Mouse (Mus musculus): ENCODE measurements around the gene Trnau1ap. TPM values are rescaled to one million over a fixed set of nuclear protein-coding genes. Genes with fewer than 3 reads are reported as not detected.
A peak's percentile ranks its signal among the peaks of the same experiment; 100 is the strongest.

Trnau1ap gene
- polyA plus RNA-seq, 1 experiment = 29.6 TPM

- Histone ChIP-seq H3K4me3 (ENCODE audit: insufficient read depth, low read length) (no peak overlapping the region), H3K27ac (ENCODE audit: insufficient read depth, low read length) (no peak overlapping the region), H3K4me1 (ENCODE audit: control insufficient read depth, insufficient read depth, low read length) (no peaks in the 10 kb centered on the region; the same call in 1 of the 2 replicates)
- no peak for TF ChIP-seq POLR2A (IDR thresholded peaks at IDR 0.05; ENCODE audit: low read depth, low read length)
- no peak for TF ChIP-seq CTCF (IDR thresholded peaks at IDR 0.05; ENCODE audit: borderline replicate concordance, insufficient read depth, low read length)
These were observed 25.2 kb upstream of the Trnau1ap start for GRCm38 (mm10) chr4:132354571-132354970.

GRCm38 (mm10) chr4:132353481-132353885 is 24.1 kb upstream of the Trnau1ap start, which contains the start of gene Rcc1:
Gene Rcc1, minus strand, starts transcription at chr4:132353605.
- TF ChIP-seq CTCF (IDR thresholded peaks at IDR 0.05; ENCODE audit: borderline replicate concordance, insufficient read depth, low read length) = no peak
- TF ChIP-seq POLR2A (IDR thresholded peaks at IDR 0.05; ENCODE audit: low read depth, low read length) = peak; percentile 100
- peak within 1 kb of the TSS; percentile 86 for H3K27ac ChIP-seq (ENCODE audit: insufficient read depth, low read length)
- H3K4me3 ChIP-seq (ENCODE audit: insufficient read depth, low read length) = peak within 1 kb of the TSS; percentile 94
- no peaks in the 10 kb centered on the region; the same call in 1 of the 2 replicates for H3K4me1 ChIP-seq (ENCODE audit: control insufficient read depth, insufficient read depth, low read length)

GRCm38 (mm10) chr4:132352739-132353138 is 23.4 kb upstream of the Trnau1ap start:
- no peaks in the 10 kb centered on the region; the same call in 1 of the 2 replicates for H3K4me1 ChIP-seq (ENCODE audit: control insufficient read depth, insufficient read depth, low read length)
- H3K4me3 ChIP-seq (ENCODE audit: insufficient read depth, low read length) = peak overlapping the region; percentile 94
- no peak for TF ChIP-seq CTCF (IDR thresholded peaks at IDR 0.05; ENCODE audit: borderline replicate concordance, insufficient read depth, low read length)
- TF ChIP-seq POLR2A (IDR thresholded peaks at IDR 0.05; ENCODE audit: low read depth, low read length) = no peak
- peak overlapping the region; percentile 86 for H3K27ac ChIP-seq (ENCODE audit: insufficient read depth, low read length)

GRCm38 (mm10) chr4:132351401-132351800 is 22.1 kb upstream of the Trnau1ap start:
- peak overlapping the region; percentile 94 for H3K4me3 ChIP-seq (ENCODE audit: insufficient read depth, low read length)
- TF ChIP-seq CTCF (IDR thresholded peaks at IDR 0.05; ENCODE audit: borderline replicate concordance, insufficient read depth, low read length) (no peak), POLR2A (IDR thresholded peaks at IDR 0.05; ENCODE audit: low read depth, low read length) (no peak)
- peak overlapping the region; percentile 70 for H3K27ac ChIP-seq (ENCODE audit: insufficient read depth, low read length)
- no peaks in the 10 kb centered on the region; the same call in 1 of the 2 replicates for H3K4me1 ChIP-seq (ENCODE audit: control insufficient read depth, insufficient read depth, low read length)

GRCm38 (mm10) chr4:132350854-132351253 is 21.5 kb upstream of the Trnau1ap start:
- Histone ChIP-seq H3K4me1 (ENCODE audit: control insufficient read depth, insufficient read depth, low read length) (no peaks in the 10 kb centered on the region; the same call in 1 of the 2 replicates), H3K4me3 (ENCODE audit: insufficient read depth, low read length) (peak overlapping the region; percentile 94), H3K27ac (ENCODE audit: insufficient read depth, low read length) (peak overlapping the region; percentile 36; the same call in 1 of the 2 replicates)
- TF ChIP-seq CTCF (IDR thresholded peaks at IDR 0.05; ENCODE audit: borderline replicate concordance, insufficient read depth, low read length) = no peak
- TF ChIP-seq POLR2A (IDR thresholded peaks at IDR 0.05; ENCODE audit: low read depth, low read length) = 0 out of 2 replicates have a peak, but pooled peaks have one; percentile 12

- no peak overlapping the region for H3K4me3 ChIP-seq (ENCODE audit: insufficient read depth, low read length)
- TF ChIP-seq CTCF (IDR thresholded peaks at IDR 0.05; ENCODE audit: borderline replicate concordance, insufficient read depth, low read length) (no peak), POLR2A (IDR thresholded peaks at IDR 0.05; ENCODE audit: low read depth, low read length) (peak; percentile 54; the same call in 1 of the 2 replicates)
- no peak overlapping the region; the same call in 1 of the 2 replicates for H3K27ac ChIP-seq (ENCODE audit: insufficient read depth, low read length)
- no peaks in the 10 kb centered on the region; the same call in 1 of the 2 replicates for H3K4me1 ChIP-seq (ENCODE audit: control insufficient read depth, insufficient read depth, low read length)
These were observed 20.9 kb upstream of the Trnau1ap start for GRCm38 (mm10) chr4:132350123-132350740.

- Histone ChIP-seq H3K4me3 (ENCODE audit: insufficient read depth, low read length) (no peak overlapping the region), H3K4me1 (ENCODE audit: control insufficient read depth, insufficient read depth, low read length) (no peaks in the 10 kb centered on the region; the same call in 1 of the 2 replicates), H3K27ac (ENCODE audit: insufficient read depth, low read length) (no peak overlapping the region)
- peak; percentile 61; the same call in 1 of the 2 replicates for TF ChIP-seq POLR2A (IDR thresholded peaks at IDR 0.05; ENCODE audit: low read depth, low read length)
- no peak for TF ChIP-seq CTCF (IDR thresholded peaks at IDR 0.05; ENCODE audit: borderline replicate concordance, insufficient read depth, low read length)
These were observed 20.3 kb upstream of the Trnau1ap start for GRCm38 (mm10) chr4:132349495-132350122.

GRCm38 (mm10) chr4:132346661-132347060 is 17.3 kb upstream of the Trnau1ap start:
- TF ChIP-seq CTCF (IDR thresholded peaks at IDR 0.05; ENCODE audit: borderline replicate concordance, insufficient read depth, low read length) (no peak), POLR2A (IDR thresholded peaks at IDR 0.05; ENCODE audit: low read depth, low read length) (no peak)
- Histone ChIP-seq H3K4me3 (ENCODE audit: insufficient read depth, low read length) (no peak overlapping the region), H3K27ac (ENCODE audit: insufficient read depth, low read length) (peak overlapping the region; percentile 61), H3K4me1 (ENCODE audit: control insufficient read depth, insufficient read depth, low read length) (no peaks in the 10 kb centered on the region; the same call in 1 of the 2 replicates)

- TF ChIP-seq POLR2A (IDR thresholded peaks at IDR 0.05; ENCODE audit: low read depth, low read length) (no peak), CTCF (IDR thresholded peaks at IDR 0.05; ENCODE audit: borderline replicate concordance, insufficient read depth, low read length) (no peak)
- Histone ChIP-seq H3K27ac (ENCODE audit: insufficient read depth, low read length) (peak overlapping the region; percentile 61), H3K4me1 (ENCODE audit: control insufficient read depth, insufficient read depth, low read length) (no peaks in the 10 kb centered on the region), H3K4me3 (ENCODE audit: insufficient read depth, low read length) (no peak overlapping the region)
These were observed 16.9 kb upstream of the Trnau1ap start for GRCm38 (mm10) chr4:132346261-132346660.

- Histone ChIP-seq H3K4me1 (ENCODE audit: control insufficient read depth, insufficient read depth, low read length) (no peaks in the 10 kb centered on the region), H3K4me3 (ENCODE audit: insufficient read depth, low read length) (no peak overlapping the region), H3K27ac (ENCODE audit: insufficient read depth, low read length) (no peak overlapping the region)
- TF ChIP-seq CTCF (IDR thresholded peaks at IDR 0.05; ENCODE audit: borderline replicate concordance, insufficient read depth, low read length) (no peak), POLR2A (IDR thresholded peaks at IDR 0.05; ENCODE audit: low read depth, low read length) (no peak)
These were observed 16.5 kb upstream of the Trnau1ap start for GRCm38 (mm10) chr4:132345843-132346212.
